Mouse (Mus musculus) neural tube, embryonic 12.5 days (tissue): ENCODE data around the gene Pla2g5. TPM values are rescaled to one million over a fixed set of nuclear protein-coding genes. Genes with fewer than 3 reads are reported as not detected.
"Not testable (repeated sequence)": the region's sequence is repeated elsewhere in the genome, so short reads cannot be mapped to it uniquely, and the experiment has no call there.

Source experiments
- ATAC-seq: fragments of 200-750 bp; cut with Nextera tagmentation; 2 replicates; pipeline ENCODE4 v1.8.0; 2017; ENCODE audit warnings: low read depth, mild to moderate bottlenecking, moderate TSS enrichment, moderate library complexity; ENCODE audit not compliant: low FRiP score
- H3K27ac ChIP-seq: fragments of 300-500 bp; sonication (generic); 2 replicates; pipeline ENCODE4 v1.5.1; 2016
- H3K27me3 ChIP-seq: fragments of 300-500 bp; sonication (generic); replicated peaks from 2 replicates; pipeline ENCODE4 v1.6.1; 2016; ENCODE audit warnings: mild to moderate bottlenecking
- H3K36me3 ChIP-seq: fragments of 300-500 bp; sonication (generic); 2 replicates; pipeline ENCODE4 v1.6.1; 2016; ENCODE audit warnings: mild to moderate bottlenecking
- H3K4me1 ChIP-seq: fragments of 300-500 bp; sonication (generic); 2 replicates; pipeline ENCODE4 v1.6.1; 2016
- H3K4me2 ChIP-seq: fragments of 300-500 bp; sonication (generic); replicated peaks from 2 replicates; pipeline ENCODE4 v1.6.1; 2016; ENCODE audit warnings: mild to moderate bottlenecking
- H3K4me3 ChIP-seq: fragments of 300-500 bp; sonication (generic); 2 replicates; pipeline ENCODE4 v1.5.1; 2016
- H3K9ac ChIP-seq: fragments of 300-500 bp; sonication (generic); 2 replicates; pipeline ENCODE4 v1.6.1; 2016; ENCODE audit warnings: mild to moderate bottlenecking
- H3K9me3 ChIP-seq: fragments of 300-500 bp; sonication (generic); 2 replicates; pipeline ENCODE4 v1.6.1; 2016; ENCODE audit warnings: mild to moderate bottlenecking
- WGBS: fragments of 180-500 bp; shearing (Covaris S2); methylation state at CpG from one replicate; pipeline ENCODE4 v1.1.7; 2016; 5-methylcytosine and 5-hydroxymethylcytosine counted together
- polyA plus RNA-seq: library from polyadenylated mRNA; unstranded; fragments of >200 nt; fragmentation: Nextera tagmentation; extraction: Ambion mirVana; gene quantifications from 2 replicates; pipeline ENCODE4 v1.2.1, GENCODE M21; 2016

Gene Pla2g5
- polyA plus RNA-seq: not detected in 2 replicates

DNA sequence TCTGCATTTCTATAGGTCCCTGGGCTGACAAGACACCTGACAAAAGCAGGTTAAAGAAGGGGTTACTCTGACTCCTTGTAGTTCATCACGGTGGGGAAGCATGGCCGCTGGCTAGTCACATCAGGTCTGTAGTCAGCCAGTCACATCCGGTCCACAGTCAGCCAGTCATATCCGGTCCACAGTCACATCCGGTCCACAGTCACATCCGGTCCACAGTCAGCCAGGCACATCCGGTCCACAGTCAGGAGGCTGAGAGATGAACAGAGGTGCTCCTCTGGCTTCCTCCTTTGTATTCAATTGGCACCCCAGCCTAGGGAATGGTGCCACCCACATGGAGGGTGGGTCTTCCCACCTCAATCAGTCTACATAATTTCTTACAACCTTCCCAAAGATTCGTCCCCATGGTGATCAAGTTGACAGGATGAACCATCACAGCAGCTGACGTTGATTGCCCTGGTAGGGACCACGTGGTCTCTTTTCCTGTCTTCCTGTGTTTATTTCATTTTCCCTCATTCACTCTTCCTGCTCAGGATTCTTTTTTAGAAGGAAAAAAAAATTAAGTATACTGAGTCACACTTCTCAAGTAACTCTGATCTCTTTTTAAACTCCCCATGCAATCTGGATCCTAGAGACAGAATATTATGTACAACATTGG is at the start of gene Pla2g5:
Gene Pla2g5, minus strand, starts transcription at position 139 of the 655 bp plus-strand sequence.
- no peak for ATAC-seq
- H3K9me3 ChIP-seq: no peaks in the 10 kb centered on the region
- no peaks in the 10 kb centered on the region for H3K27me3 ChIP-seq
- no peak within 1 kb of the TSS for H3K4me3 ChIP-seq
- H3K27ac ChIP-seq: no peak within 1 kb of the TSS
- WGBS: 77% methylated on average over 10 of the region's 10 CpGs
- H3K4me2 ChIP-seq: no peak within 1 kb of the TSS
- no peaks in the 10 kb centered on the region for H3K4me1 ChIP-seq
- no peaks in the 10 kb centered on the region for H3K36me3 ChIP-seq
- no peak within 1 kb of the TSS for H3K9ac ChIP-seq

DNA sequence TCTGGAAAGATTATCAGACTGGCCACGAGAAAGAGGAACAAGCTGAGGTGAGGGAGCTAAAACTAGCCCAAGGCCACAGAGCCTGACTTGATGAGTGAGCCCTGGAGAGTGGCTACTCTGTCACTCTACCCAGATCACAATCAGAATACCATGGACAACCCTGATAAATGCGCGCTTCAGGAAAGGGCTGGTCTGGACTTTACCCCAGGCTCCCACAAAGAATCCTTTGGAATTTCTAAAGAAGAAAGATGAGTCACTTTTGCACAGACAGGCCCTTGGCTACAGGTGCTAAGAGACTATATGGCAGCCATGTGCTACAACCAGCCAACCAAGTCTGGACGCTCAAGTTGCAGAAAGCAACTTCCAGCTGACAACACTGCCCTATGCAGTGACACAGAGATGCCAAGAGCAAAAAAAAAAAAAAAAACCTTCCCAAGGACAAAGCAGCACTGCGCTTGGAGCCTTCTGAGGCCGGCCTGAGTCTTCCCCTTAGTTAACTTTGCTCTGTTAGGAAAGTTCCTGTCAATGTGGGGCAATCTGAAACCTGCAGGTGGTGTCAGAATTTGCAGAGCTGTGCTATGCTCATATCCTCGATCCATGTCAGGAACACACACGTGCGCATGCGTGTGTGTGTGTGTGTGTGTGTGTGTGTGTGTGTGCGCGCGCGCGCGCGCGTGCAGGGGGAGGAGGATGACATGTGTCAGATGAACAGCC is 42.5 kb upstream of the Pla2g5 start:
- Histone ChIP-seq H3K4me2 (no peak overlapping the region), H3K4me1 (no peaks in the 10 kb centered on the region), H3K27me3 (no peaks in the 10 kb centered on the region), H3K9me3 (no peaks in the 10 kb centered on the region), H3K36me3 (peaks cover 74% of the 10 kb centered on the region), H3K27ac (no peak overlapping the region), H3K4me3 (no peak overlapping the region), H3K9ac (no peak overlapping the region)
- ATAC-seq: no peak
- WGBS: 94% methylated on average over 18 of the region's 18 CpGs

DNA sequence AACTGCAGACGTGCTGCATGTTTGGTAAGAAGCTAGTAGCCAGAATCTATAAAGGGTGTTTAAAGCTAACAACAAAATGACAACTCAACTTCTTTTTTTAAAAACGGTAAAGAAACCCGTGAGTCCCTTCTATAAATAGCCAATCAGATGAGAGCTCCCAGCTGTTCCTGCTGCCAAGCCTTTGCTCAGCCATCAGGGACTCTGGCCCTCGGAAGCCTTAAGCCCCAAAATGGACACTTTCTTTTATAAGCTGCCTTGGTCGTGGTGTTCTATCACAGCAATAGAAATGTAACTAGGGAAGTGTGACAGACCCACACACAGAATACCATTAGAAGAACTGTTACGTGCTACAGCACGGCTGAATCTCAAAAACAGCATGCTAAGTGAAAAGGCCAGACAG is 36.1 kb upstream of the Pla2g5 start:
- WGBS: 88% methylated on average over 7 of the region's 7 CpGs
- H3K27me3 ChIP-seq: no peaks in the 10 kb centered on the region
- no peak for ATAC-seq

DNA sequence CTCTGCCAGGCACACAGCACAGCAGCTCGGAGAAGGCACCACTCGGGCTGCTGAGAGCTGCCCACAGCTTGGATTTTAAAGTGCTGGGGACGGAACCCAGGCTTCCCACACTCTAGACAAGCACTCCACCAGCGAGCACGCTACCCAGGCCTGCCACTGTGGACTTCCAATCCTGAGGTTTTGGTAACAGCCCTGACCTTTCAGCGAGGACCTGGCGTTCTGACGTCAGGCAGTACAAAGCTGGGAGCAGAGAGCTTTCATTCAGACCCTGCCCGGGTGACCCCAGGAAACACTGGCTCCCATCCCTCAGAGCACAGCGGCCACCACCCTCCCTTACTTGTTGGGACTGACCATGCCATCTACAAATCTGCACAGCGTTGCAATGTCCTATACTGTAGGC is 30.5 kb upstream of the Pla2g5 start:
- H3K9ac ChIP-seq, H3K4me1 ChIP-seq, H3K27me3 ChIP-seq, H3K9me3 ChIP-seq, H3K27ac ChIP-seq, H3K4me2 ChIP-seq, ATAC-seq, H3K4me3 ChIP-seq: not testable (repeated sequence)
- WGBS: 88% methylated on average over 11 of the region's 11 CpGs
- peaks cover 74% of the 10 kb centered on the region for H3K36me3 ChIP-seq

More for the DNA sequence above, 36.1 kb upstream of the Pla2g5 start:
- Histone ChIP-seq H3K4me2 (no peak overlapping the region), H3K9ac (no peak overlapping the region), H3K4me1 (no peaks in the 10 kb centered on the region), H3K27ac (no peak overlapping the region), H3K9me3 (no peaks in the 10 kb centered on the region), H3K36me3 (peaks cover 83% of the 10 kb centered on the region), H3K4me3 (no peak overlapping the region)

DNA sequence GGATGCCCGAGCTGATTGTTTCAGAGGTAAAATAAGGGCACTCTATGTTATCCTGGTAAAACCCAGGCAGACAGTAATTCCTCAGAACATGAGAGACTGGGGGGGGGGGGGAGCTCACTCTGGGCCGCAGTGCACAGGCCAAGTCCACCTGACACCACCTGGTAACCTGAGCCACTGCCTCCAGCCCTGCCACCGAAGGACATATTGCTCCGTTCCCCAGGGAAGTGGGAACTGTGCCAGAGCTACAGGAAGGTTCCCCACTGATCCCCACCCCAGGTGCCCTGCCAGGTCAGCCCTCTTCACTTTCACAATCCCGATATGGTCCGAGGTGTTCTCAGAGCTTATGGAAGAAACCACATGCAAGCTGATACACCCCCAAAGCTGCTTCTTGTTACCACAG is 29.4 kb upstream of the Pla2g5 start:
- 89% methylated on average over 6 of the region's 6 CpGs for WGBS
- Histone ChIP-seq H3K27ac (no peak overlapping the region), H3K27me3 (no peaks in the 10 kb centered on the region), H3K9ac (no peak overlapping the region), H3K4me3 (no peak overlapping the region), H3K36me3 (peaks cover 64% of the 10 kb centered on the region), H3K4me2 (no peak overlapping the region), H3K9me3 (no peaks in the 10 kb centered on the region), H3K4me1 (no peaks in the 10 kb centered on the region)
- ATAC-seq: no peak

DNA sequence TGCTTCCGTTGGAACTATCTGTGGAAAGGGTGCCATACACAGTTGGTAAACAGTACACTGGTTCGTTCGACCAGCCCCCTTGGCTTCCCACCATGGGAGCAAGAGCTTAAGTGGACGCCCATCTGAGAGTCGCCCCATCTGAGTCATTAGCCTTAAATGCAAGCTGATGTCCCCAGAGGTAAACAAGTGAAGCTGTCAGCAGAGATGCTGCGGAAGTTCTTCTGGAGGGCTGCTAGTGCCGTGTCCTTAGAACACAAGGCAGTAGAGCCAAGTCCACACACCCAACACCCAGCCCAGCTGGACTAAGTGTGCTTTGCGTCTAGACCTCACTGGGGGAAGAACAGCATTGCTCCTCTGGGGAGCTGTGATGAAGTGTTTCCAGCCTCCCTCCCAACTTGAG is 26.4 kb upstream of the Pla2g5 start:
- Histone ChIP-seq H3K4me3 (no peak overlapping the region), H3K36me3 (peaks cover 36% of the 10 kb centered on the region), H3K4me1 (no peaks in the 10 kb centered on the region), H3K27ac (no peak overlapping the region), H3K27me3 (no peaks in the 10 kb centered on the region), H3K4me2 (no peak overlapping the region), H3K9ac (no peak overlapping the region), H3K9me3 (no peaks in the 10 kb centered on the region)
- WGBS: 79% methylated on average over 8 of the region's 8 CpGs
- no peak for ATAC-seq

DNA sequence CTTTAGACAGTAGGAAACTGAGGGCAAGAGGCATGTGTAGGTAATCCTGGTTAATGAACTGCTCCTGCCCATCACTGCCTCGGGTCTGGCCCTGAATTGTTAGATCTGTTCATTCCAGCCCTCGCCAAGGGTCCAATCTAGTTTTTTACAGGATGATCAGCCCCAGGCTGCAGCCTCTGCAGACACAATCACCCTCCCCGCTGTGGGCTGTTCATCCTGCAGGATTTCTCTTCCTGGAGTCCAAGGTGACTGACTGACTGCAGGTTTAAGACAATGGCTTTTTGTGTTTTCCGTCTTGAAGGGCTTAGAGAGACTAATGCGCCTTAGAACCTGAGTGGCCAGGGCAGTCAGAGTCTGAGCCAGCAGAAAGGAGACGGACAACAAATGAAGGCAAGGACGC is 25.9 kb upstream of the Pla2g5 start:
- WGBS: 55% methylated on average over 7 of the region's 7 CpGs
- Histone ChIP-seq H3K9ac (no peak overlapping the region), H3K9me3 (no peaks in the 10 kb centered on the region), H3K4me2 (no peak overlapping the region), H3K4me3 (no peak overlapping the region), H3K27me3 (no peaks in the 10 kb centered on the region), H3K36me3 (peaks cover 31% of the 10 kb centered on the region), H3K27ac (no peak overlapping the region), H3K4me1 (no peaks in the 10 kb centered on the region)
- ATAC-seq: no peak

DNA sequence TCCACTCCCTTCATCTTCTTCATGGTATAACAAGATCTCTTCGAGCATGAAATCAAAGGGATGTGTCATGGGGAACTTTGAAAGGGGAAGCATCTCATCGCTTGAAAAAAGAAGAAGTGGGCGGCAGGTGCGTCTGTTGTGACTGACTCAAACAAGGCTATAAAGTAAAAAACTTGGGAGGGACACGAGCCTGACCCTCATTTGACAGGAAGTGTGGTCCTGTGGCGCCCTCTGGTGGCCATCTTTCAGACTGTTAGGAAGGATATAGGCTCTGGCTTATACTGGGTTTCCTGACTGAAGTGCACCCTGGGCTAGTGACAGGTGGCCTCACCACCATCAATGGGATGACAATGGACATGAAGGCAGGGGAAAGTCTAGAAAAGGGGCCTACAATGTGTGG is 21.0 kb upstream of the Pla2g5 start:
- H3K9me3 ChIP-seq: no peaks in the 10 kb centered on the region
- no peak overlapping the region for H3K4me2 ChIP-seq
- H3K27me3 ChIP-seq: no peaks in the 10 kb centered on the region
- H3K9ac ChIP-seq: no peak overlapping the region
- 14% methylated on average over 6 of the region's 6 CpGs for WGBS
- no peak overlapping the region for H3K27ac ChIP-seq
- ATAC-seq: no peak
- peaks cover 7% of the 10 kb centered on the region for H3K4me1 ChIP-seq
- H3K36me3 ChIP-seq: no peaks in the 10 kb centered on the region
- no peak overlapping the region for H3K4me3 ChIP-seq

DNA sequence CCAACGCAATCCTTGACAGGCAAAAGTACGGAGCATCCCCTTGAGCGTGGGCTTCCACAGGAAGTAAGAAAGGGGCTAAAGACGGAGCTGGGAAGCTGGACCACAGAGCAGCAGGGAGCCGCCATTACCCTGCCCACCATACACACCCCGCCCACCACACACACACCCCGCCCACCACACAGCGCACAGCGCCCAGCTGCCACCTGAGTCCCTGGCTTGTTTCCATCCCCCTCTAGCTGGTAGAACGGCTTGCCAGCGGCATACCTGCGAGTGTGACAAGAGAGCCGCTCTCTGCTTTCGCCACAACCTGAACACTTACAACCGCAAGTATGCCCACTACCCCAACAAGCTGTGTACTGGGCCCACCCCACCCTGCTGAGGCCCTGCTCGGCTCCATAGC is 18.9 kb upstream of the Pla2g5 start:
- H3K4me3 ChIP-seq: no peak overlapping the region
- 8% methylated on average over 16 of the region's 16 CpGs for WGBS
- no peaks in the 10 kb centered on the region for H3K36me3 ChIP-seq
- H3K9ac ChIP-seq: 0 out of 2 replicates have a peak overlapping the region, but pooled peaks have one; percentile 17
- peak overlapping the region; percentile 47 for H3K4me2 ChIP-seq
- H3K9me3 ChIP-seq: no peaks in the 10 kb centered on the region
- H3K4me1 ChIP-seq: peaks cover 11% of the 10 kb centered on the region
- no peaks in the 10 kb centered on the region for H3K27me3 ChIP-seq
- 0 out of 2 replicates have a peak, but pooled peaks have one; percentile 48 for ATAC-seq
- H3K27ac ChIP-seq: no peak overlapping the region

DNA sequence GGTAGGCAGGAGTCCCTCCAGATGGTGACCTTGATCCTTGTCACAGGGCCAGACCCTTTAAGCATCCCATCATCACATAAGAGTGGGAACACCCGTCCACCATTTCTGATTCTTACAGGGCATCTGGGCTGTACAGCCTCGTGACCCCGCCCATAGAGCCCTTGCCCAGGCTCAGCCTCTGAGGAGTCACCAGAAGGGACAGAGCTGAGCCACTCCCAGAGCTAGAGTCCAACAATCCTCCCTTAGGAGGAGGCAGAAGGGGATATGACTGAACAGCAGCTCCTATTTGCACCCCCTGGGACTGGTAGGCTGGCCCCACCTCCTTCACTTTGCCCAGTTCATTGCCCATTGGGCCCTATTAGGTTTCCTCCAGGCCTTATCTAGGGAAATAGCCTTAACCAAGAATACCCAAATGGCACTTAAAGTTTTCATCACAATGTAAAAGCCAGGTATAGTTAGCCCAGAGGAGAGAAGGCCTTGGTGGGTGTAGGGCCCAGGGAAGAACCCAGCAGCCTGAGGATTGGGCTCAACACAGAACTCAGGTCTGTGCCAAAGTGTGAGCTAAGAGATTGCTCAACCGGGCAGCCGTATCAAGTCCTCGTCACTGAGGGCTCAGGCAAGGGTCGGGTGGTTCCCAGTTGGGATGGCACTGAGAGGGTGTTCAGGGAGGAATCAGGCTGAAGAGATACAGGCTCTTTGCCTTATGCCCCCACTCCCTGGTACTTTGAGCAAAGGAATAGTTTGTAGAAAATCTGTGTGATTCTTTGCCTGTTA is 17.7 kb upstream of the Pla2g5 start:
- Histone ChIP-seq H3K9me3 (no peaks in the 10 kb centered on the region), H3K9ac (no peak overlapping the region), H3K4me1 (peaks cover 11% of the 10 kb centered on the region), H3K4me3 (no peak overlapping the region), H3K4me2 (no peak overlapping the region), H3K36me3 (no peaks in the 10 kb centered on the region), H3K27me3 (no peaks in the 10 kb centered on the region), H3K27ac (no peak overlapping the region)
- ATAC-seq: no peak
- WGBS: 85% methylated on average over 7 of the region's 7 CpGs

DNA sequence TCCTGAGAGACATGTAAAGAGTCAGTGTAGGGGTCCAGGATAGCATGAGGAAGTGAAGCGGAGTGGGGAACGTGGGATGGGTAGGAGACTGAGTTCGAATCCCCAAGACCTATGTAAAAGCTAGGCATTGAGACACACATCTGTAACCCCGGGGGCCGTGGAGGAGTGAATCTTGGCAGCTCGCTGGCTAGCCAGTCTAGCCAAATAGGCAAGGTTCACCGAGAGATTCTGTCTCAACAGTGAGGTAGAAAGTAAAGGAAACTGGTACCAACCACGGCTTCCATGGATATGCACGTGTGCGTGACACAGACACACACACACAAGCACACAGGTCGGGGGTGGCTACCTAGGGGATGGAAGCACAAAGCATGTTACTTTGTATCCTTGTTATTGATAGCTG is 16.5 kb upstream of the Pla2g5 start:
- H3K27ac ChIP-seq: no peak overlapping the region

DNA sequence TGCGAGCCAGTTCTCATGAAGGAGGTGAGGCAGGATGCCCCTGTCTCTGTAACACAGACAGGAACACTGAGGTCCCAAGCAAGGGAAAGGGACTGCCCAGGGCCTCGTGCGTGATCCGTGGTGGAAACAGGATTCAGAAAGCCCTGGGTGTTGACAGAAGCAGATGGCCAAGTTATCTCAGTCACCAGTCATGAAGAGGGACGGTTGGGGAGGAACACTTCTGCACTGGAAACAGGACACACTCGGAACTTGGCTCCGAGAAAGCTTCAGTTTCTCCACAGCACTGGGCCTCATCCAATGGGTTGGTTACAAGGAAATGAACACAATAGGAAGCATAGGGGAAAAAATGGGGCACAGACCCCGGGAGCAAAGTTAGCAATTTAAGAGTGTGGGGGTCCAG is 15.5 kb upstream of the Pla2g5 start:
- Histone ChIP-seq H3K27ac (no peak overlapping the region), H3K36me3 (no peaks in the 10 kb centered on the region), H3K9ac (no peak overlapping the region), H3K9me3 (no peaks in the 10 kb centered on the region), H3K27me3 (no peaks in the 10 kb centered on the region), H3K4me3 (no peak overlapping the region), H3K4me2 (no peak overlapping the region), H3K4me1 (peaks cover 11% of the 10 kb centered on the region)
- ATAC-seq: no peak
- 60% methylated on average over 8 of the region's 8 CpGs for WGBS

More for the DNA sequence above, 16.5 kb upstream of the Pla2g5 start:
- no peak overlapping the region for H3K4me2 ChIP-seq
- H3K36me3 ChIP-seq: no peaks in the 10 kb centered on the region
- no peak overlapping the region for H3K9ac ChIP-seq
- no peak overlapping the region for H3K4me3 ChIP-seq
- no peak for ATAC-seq
- WGBS: 85% methylated on average over 11 of the region's 11 CpGs
- peaks cover 11% of the 10 kb centered on the region for H3K4me1 ChIP-seq
- no peaks in the 10 kb centered on the region for H3K27me3 ChIP-seq
- no peaks in the 10 kb centered on the region for H3K9me3 ChIP-seq
